Mouse (Mus musculus) limb, embryonic 13.5 days (tissue): ENCODE results near the gene Slc26a1. TPM values are rescaled to one million over a fixed set of nuclear protein-coding genes. Genes with fewer than 3 reads are reported as not detected.

ENCODE experiments used
- ATAC-seq: fragments of 200-750 bp; cut with Nextera tagmentation; 2 replicates; pipeline ENCODE4 v1.8.0; 2017; ENCODE audit warnings: low read depth, moderate number of reproducible peaks, moderate TSS enrichment; ENCODE audit not compliant: low FRiP score
- H3K27ac ChIP-seq: fragments of 300-500 bp; sonication (generic); 2 replicates; pipeline ENCODE4 v1.5.1; 2015; ENCODE audit warnings: inconsistent platforms, mild to moderate bottlenecking, moderate library complexity
- H3K27me3 ChIP-seq: fragments of 300-500 bp; sonication (generic); 2 replicates; pipeline ENCODE4 v1.6.1; 2015; ENCODE audit warnings: mild to moderate bottlenecking, inconsistent platforms
- H3K36me3 ChIP-seq: fragments of 300-500 bp; sonication (generic); 2 replicates; pipeline ENCODE4 v1.6.1; 2015; ENCODE audit warnings: inconsistent platforms, mild to moderate bottlenecking, moderate library complexity
- H3K4me1 ChIP-seq: fragments of 300-500 bp; sonication (generic); 2 replicates; pipeline ENCODE4 v1.6.1; 2015; ENCODE audit warnings: inconsistent platforms
- H3K4me2 ChIP-seq: fragments of 300-500 bp; sonication (generic); replicated peaks from 2 replicates; pipeline ENCODE4 v1.6.1; 2015; ENCODE audit warnings: inconsistent platforms, mild to moderate bottlenecking, moderate library complexity
- H3K4me3 ChIP-seq: fragments of 300-500 bp; sonication (generic); 2 replicates; pipeline ENCODE4 v1.5.1; 2015; ENCODE audit warnings: moderate library complexity, mild to moderate bottlenecking, inconsistent platforms
- H3K9ac ChIP-seq: fragments of 300-500 bp; sonication (generic); 2 replicates; pipeline ENCODE4 v1.6.1; 2015; ENCODE audit warnings: mild to moderate bottlenecking, inconsistent platforms
- H3K9me3 ChIP-seq: fragments of 300-500 bp; sonication (generic); 2 replicates; pipeline ENCODE4 v1.6.1; 2016; ENCODE audit warnings: inconsistent platforms
- WGBS: fragments of 180-500 bp; shearing (Covaris S2); methylation state at CpG from one replicate; pipeline ENCODE4 v1.1.7; 2015; 5-methylcytosine and 5-hydroxymethylcytosine counted together
- polyA plus RNA-seq: library from polyadenylated mRNA; unstranded; fragments of >200 nt; fragmentation: Nextera tagmentation; extraction: Ambion mirVana; gene quantifications from 2 replicates; pipeline ENCODE4 v1.2.1, GENCODE M21; 2015

Gene Slc26a1
- polyA plus RNA-seq, 1 experiment from 2014 or later = 1.8 TPM

DNA sequence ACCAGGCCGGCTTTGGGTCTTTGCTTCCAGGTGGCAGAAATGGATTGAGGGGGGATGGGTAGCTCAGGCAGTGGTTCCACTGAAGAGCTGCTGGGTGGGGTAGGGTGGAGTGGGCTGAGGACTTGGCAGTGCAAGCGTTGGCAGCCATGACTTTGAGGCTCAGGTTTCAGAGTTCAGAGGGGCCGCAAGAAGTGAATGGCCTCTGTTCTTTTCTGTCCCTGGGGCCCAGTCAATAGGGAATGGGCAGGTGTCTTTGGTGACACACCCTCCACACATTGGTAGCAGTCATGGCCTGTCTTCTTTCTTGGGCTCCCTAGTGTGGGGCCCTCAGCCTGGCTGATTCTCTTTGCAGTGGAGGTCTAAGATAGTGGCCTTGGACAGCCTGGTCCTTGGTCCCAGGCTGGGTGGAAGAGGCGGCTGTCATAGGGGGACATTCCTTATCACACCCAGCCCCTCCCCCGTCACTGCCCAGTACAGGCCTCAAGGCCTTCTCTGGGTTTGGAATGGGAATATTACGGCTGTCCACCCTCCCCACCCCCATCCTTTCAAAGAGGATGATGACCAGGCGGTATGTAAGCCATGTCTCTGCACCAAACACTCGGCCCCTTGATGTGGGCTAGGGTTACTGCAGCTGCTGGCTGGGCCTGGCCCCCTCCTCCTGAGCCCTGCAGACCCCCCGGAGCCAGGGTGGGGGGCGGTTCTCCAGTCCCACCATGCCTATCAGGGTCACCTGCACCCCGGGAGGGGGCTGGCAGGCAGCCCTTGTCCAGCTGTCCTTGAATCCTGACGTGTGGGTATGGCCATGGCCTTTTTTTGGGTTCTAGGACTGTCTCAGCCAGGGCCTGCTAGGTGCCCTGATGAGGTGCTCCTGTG is 28.6 kb upstream of the Slc26a1 start:
- peaks cover 78% of the 10 kb centered on the region for H3K36me3 ChIP-seq
- H3K9ac ChIP-seq = no peak overlapping the region
- WGBS = 68% methylated on average over 12 of the region's 12 CpGs
- peak; percentile 29 for ATAC-seq
- H3K9me3 ChIP-seq = no peaks in the 10 kb centered on the region
- no peak overlapping the region for H3K27ac ChIP-seq
- no peak overlapping the region for H3K4me3 ChIP-seq
- no peaks in the 10 kb centered on the region for H3K27me3 ChIP-seq
- H3K4me2 ChIP-seq = no peak overlapping the region
- H3K4me1 ChIP-seq = peaks cover 44% of the 10 kb centered on the region

DNA sequence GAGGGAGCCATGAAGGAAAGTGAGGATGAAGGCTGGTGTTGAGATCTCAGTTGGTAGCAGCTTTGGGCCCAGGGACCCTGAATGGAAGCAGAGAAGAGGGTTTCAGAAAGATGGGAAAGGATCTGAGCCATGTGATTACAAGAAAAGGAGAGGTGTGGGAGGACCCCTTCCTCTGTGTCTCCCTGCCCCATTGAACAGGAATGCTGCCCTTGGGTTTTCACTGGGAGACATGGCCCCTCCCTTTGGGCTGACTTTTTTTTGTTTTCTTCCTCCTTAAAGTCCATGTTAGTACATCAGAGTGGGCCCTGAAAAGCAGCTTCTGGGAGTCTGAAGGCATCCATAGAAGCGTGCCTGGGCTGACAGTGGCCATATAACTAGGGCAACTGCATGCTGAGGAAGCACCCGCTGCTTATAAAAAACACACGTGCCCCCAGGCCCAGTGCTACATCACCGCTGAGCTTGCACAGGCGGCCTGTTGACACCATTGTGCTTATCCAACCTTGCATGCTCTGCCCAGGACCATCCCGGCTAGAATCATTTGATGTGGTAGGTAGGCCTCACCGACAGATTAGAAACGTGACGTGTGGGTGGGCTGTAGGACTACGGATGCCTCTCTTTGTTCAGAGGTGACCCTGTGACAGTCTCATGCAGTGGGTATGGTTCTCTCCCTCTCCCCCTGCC is 26.1 kb upstream of the Slc26a1 start:
- peak overlapping the region; percentile 91 for H3K27ac ChIP-seq

DNA sequence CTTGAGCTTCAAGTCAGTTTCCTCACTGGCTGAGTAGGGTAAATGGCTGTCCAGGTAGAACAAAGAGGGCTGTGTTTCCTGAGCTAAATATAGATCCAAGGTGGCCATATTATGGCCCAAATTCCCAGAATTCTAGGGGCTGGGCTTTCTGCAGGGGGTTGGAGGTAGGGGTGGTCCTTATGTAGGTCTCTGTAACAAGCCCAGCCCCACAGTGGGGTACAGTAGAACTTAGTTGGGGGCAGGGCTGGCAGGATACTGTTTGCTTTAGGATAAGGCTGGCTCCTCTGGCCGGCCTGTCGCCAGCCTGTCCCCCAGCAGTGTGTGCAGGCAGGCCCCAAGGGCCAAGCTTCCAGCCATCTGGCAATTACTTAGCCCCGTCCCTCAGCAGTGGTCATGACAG is 25.0 kb upstream of the Slc26a1 start:
- H3K27ac ChIP-seq = peak overlapping the region; percentile 91
- no peaks in the 10 kb centered on the region for H3K27me3 ChIP-seq
- peak overlapping the region; percentile 9; the same call in 1 of the 2 replicates for H3K4me3 ChIP-seq
- H3K9ac ChIP-seq = 0 out of 2 replicates have a peak overlapping the region, but pooled peaks have one; percentile 43
- no peaks in the 10 kb centered on the region for H3K9me3 ChIP-seq
- peaks cover 80% of the 10 kb centered on the region for H3K4me1 ChIP-seq
- 45% methylated on average over 3 of the region's 3 CpGs for WGBS
- peak overlapping the region; percentile 52 for H3K4me2 ChIP-seq
- peak; percentile 51 for ATAC-seq
- H3K36me3 ChIP-seq = peaks cover 64% of the 10 kb centered on the region

More for the DNA sequence above, 26.1 kb upstream of the Slc26a1 start:
- H3K9me3 ChIP-seq = no peaks in the 10 kb centered on the region
- no peak for ATAC-seq
- peaks cover 65% of the 10 kb centered on the region for H3K36me3 ChIP-seq
- H3K4me3 ChIP-seq = no peak overlapping the region
- 67% methylated on average over 10 of the region's 10 CpGs for WGBS
- H3K4me1 ChIP-seq = peaks cover 69% of the 10 kb centered on the region
- peak overlapping the region; percentile 52 for H3K4me2 ChIP-seq
- peak overlapping the region; percentile 43; the same call in 1 of the 2 replicates for H3K9ac ChIP-seq
- no peaks in the 10 kb centered on the region for H3K27me3 ChIP-seq

- peak overlapping the region; percentile 91 for H3K27ac ChIP-seq
- no peaks in the 10 kb centered on the region for H3K9me3 ChIP-seq
- H3K36me3 ChIP-seq = peaks cover 34% of the 10 kb centered on the region
- H3K4me3 ChIP-seq = peak overlapping the region; percentile 94
- no peaks in the 10 kb centered on the region for H3K27me3 ChIP-seq
- H3K4me1 ChIP-seq = peaks cover 85% of the 10 kb centered on the region
- H3K4me2 ChIP-seq = peak overlapping the region; percentile 82
- WGBS = 16% methylated on average over 4 of the region's 4 CpGs
- H3K9ac ChIP-seq = peak overlapping the region; percentile 53
- 0 out of 2 replicates have a peak, but pooled peaks have one; percentile 4 for ATAC-seq
Measured at GRCm38 (mm10) chr5:108697341-108697753, 22.0 kb upstream of the Slc26a1 start.

DNA sequence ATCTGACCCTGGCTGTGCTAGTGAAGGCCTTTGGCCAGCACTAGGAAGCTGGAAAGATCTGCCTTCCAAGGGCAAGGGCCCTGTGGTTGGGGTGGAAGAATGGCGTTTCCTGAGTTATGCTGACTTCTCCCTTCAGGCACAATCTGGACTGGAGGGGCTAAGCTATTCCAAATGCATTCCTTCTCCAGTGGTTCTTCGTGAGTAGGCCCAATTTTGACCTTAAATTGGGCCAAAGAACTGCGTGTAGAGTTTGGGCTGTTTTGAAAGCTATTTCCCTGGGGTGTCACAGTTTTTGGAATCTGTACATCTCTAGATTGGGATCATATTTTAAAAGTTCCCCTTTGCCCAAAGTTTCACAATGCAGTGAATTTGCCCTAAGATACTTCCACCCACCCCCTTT is 21.2 kb upstream of the Slc26a1 start:
- H3K4me1 ChIP-seq = peaks cover 85% of the 10 kb centered on the region
- H3K27me3 ChIP-seq = no peaks in the 10 kb centered on the region
- peaks cover 26% of the 10 kb centered on the region for H3K36me3 ChIP-seq
- peak overlapping the region; percentile 91 for H3K27ac ChIP-seq
- peak overlapping the region; percentile 53 for H3K9ac ChIP-seq
- 71% methylated on average over 3 of the region's 3 CpGs for WGBS
- peak overlapping the region; percentile 82 for H3K4me2 ChIP-seq
- H3K9me3 ChIP-seq = no peaks in the 10 kb centered on the region
- H3K4me3 ChIP-seq = peak overlapping the region; percentile 94
- no peak for ATAC-seq

DNA sequence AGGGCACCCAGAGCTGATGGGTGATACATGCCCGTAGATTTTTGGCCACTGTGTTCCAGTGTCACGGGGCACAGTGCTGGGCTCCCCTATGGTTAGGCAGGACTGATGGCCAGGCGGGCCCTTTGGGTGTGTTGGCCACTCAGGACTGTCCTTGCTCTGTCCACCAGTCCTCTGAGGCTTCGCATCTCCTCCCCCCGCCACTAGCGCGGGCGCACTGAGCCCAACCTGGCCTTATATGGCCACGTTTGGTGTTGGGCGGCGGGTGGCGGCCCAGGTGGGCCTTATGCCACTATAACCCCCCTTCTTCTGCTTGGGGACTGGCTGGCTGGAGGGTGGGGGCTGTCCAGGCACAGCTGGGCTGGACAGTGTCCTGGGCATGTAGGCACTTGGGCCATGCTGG is 20.5 kb upstream of the Slc26a1 start:
- Histone ChIP-seq H3K36me3 (peaks cover 26% of the 10 kb centered on the region), H3K27me3 (no peaks in the 10 kb centered on the region), H3K9ac (no peak overlapping the region), H3K9me3 (no peaks in the 10 kb centered on the region), H3K4me2 (peak overlapping the region; percentile 82), H3K4me1 (peaks cover 80% of the 10 kb centered on the region), H3K27ac (peak overlapping the region; percentile 91; the same call in 1 of the 2 replicates), H3K4me3 (peak overlapping the region; percentile 94)
- ATAC-seq = no peak
- WGBS = 93% methylated on average over 12 of the region's 12 CpGs

DNA sequence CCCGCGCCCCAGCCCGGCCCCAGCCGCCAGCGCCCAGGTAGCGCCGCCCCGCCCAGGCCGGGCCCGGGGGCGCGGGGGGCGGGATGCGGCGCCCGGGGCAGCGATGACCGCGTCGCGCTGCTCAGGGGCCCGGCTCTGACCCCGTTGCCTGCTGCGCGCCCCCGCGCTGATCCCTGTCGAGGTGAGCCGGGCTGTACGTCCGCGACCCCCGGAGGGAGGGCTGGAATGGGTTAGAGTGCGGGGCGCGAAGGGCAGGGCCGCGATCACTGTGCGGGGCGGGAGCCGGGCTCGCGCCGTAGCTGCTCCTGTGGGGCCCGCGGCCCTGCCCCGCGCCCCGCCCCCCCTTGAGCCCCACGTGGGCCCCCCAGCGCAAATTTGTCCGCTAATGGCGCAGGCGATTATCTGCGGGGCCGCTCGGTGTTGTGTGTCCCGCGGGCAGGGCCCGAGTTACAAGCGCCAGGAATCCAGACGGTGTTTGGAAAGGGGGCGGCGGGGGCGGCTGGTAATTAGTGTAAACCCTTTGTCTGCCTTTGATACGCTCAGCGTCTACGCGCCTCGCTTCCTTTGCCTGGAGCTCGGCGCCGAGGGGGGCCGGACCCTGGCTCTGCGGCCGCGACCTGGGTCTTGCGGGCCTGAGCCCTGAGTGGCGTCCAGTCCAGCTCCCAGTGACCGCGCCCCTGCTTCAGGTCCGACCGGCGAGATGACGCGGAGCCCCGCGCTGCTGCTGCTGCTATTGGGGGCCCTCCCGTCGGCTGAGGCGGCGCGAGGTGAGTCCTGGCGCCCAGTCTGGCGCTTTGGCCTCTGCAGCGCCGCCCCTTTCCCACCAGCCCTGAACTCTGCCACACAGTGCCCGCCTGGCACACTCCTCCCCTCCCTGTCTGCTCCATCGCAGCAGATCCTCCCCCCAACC is 19.2 kb upstream of the Slc26a1 start:
- peak; percentile 52 for ATAC-seq
- H3K9ac ChIP-seq = peak overlapping the region; percentile 89
- peaks cover 68% of the 10 kb centered on the region for H3K4me1 ChIP-seq
- peak overlapping the region; percentile 82 for H3K4me2 ChIP-seq
- peaks cover 30% of the 10 kb centered on the region for H3K36me3 ChIP-seq
- under 1% methylated on average over 95 of the region's 99 CpGs for WGBS
- H3K27ac ChIP-seq = peak overlapping the region; percentile 78
- H3K4me3 ChIP-seq = peak overlapping the region; percentile 94
- no peaks in the 10 kb centered on the region for H3K27me3 ChIP-seq
- H3K9me3 ChIP-seq = no peaks in the 10 kb centered on the region

GRCm38 (mm10) chr5:108693872-108694288 is 18.5 kb upstream of the Slc26a1 start:
- H3K4me1 ChIP-seq = peaks cover 60% of the 10 kb centered on the region

GRCm38 (mm10) chr5:108692271-108692670 is 16.9 kb upstream of the Slc26a1 start, which contains the start of gene Fgfrl1:
Gene Fgfrl1 (plus strand): TSS chr5:108692382.
- Histone ChIP-seq H3K4me2 (peak within 1 kb of the TSS; percentile 82), H3K36me3 (peaks cover 19% of the 10 kb centered on the region), H3K9ac (peak within 1 kb of the TSS; percentile 58), H3K27me3 (no peaks in the 10 kb centered on the region), H3K9me3 (no peaks in the 10 kb centered on the region), H3K27ac (peak within 1 kb of the TSS; percentile 39; the same call in 1 of the 2 replicates), H3K4me3 (peak within 1 kb of the TSS; percentile 94), H3K4me1 (peaks cover 44% of the 10 kb centered on the region)
- 2% methylated on average over 15 of the region's 18 CpGs for WGBS
- ATAC-seq = no peak

More at GRCm38 (mm10) chr5:108693872-108694288, 18.5 kb upstream of the Slc26a1 start:
- H3K27ac ChIP-seq = peak overlapping the region; percentile 78; the same call in 1 of the 2 replicates
- peak; percentile 94 for ATAC-seq
- WGBS = under 1% methylated on average over 43 of the region's 43 CpGs
- H3K36me3 ChIP-seq = peaks cover 26% of the 10 kb centered on the region
- H3K9ac ChIP-seq = peak overlapping the region; percentile 89
- H3K27me3 ChIP-seq = no peaks in the 10 kb centered on the region
- H3K4me2 ChIP-seq = peak overlapping the region; percentile 82
- no peaks in the 10 kb centered on the region for H3K9me3 ChIP-seq
- H3K4me3 ChIP-seq = peak overlapping the region; percentile 94

GRCm38 (mm10) chr5:108691152-108691551 is 15.8 kb upstream of the Slc26a1 start:
- no peaks in the 10 kb centered on the region for H3K9me3 ChIP-seq
- H3K4me1 ChIP-seq = peaks cover 33% of the 10 kb centered on the region
- H3K36me3 ChIP-seq = peaks cover 19% of the 10 kb centered on the region
- H3K4me3 ChIP-seq = no peak overlapping the region
- no peak for ATAC-seq
- no peak overlapping the region for H3K9ac ChIP-seq
- H3K4me2 ChIP-seq = peak overlapping the region; percentile 82; the same call in 1 of the 2 replicates
- WGBS = 72% methylated on average over 4 of the region's 4 CpGs
- H3K27ac ChIP-seq = no peak overlapping the region
- no peaks in the 10 kb centered on the region for H3K27me3 ChIP-seq

GRCm38 (mm10) chr5:108689091-108689490 is 13.7 kb upstream of the Slc26a1 start:
- ATAC-seq = no peak
- Histone ChIP-seq H3K4me3 (no peak overlapping the region), H3K36me3 (peaks cover 21% of the 10 kb centered on the region; the same call in 1 of the 2 replicates), H3K9ac (no peak overlapping the region), H3K27ac (no peak overlapping the region), H3K27me3 (no peaks in the 10 kb centered on the region), H3K9me3 (no peaks in the 10 kb centered on the region), H3K4me2 (no peak overlapping the region), H3K4me1 (peaks cover 22% of the 10 kb centered on the region)
- WGBS = 80% methylated on average over 5 of the region's 5 CpGs
